Comparison of ENCODE assay signal across 8 mouse cellular contexts in the genomic region with DNA sequence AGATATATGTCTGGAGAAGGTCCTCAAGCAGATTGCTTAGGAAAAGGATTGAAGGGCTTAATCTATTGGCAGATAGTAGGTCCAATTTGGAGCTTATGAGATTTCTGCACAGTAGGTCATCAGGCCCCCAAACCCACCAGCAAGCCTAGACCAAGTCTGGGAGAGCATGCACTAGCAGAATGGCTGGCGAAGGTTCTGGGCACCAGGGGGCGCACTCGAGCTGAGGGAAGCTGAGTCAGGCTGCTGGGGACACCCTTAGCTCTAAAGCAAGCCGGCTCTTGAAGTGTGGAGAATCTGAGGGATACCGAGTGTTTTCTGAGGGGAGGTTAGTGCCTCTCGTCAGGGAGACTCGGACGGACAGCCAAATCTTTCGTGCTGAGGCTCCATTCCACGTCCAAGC. TPM values are rescaled to one million over a fixed set of nuclear protein-coding genes. Genes with fewer than 3 reads are reported as not detected.
DNase-seq lines count a peak whose midpoint lies in the region; ATAC-seq lines count a peak whose summit lies in the region.

No protein-coding gene starts in this region.

- peak; percentile 69 for ATAC-seq in megakaryocyte progenitor cell, adult 5-6 weeks (replicated peaks; ENCODE audit: poor library complexity)

- intact Hi-C loops in left cerebral cortex, postnatal 10 days (cut with DNase I): loop anchor here (1.0 kb wide), 1 partner anchor 42 kb away; no protein-coding TSS in a partner anchor

- DNase-seq in adipocyte (ENCODE audit: low spot score): peak; percentile 92
- peak; percentile 97 for DNase-seq in embryo, embryonic 10 days (ENCODE audit: low spot score)
- DNase-seq in gastrocnemius, postnatal 10 days: peak; percentile 100
- peak; percentile 95 for DNase-seq in induced T-regulatory cell, adult 2 months (ENCODE audit: low read depth)
- DNase-seq in left cerebral cortex, postnatal 10 days (ENCODE audit: extremely low spot score in 1 of 2, low spot score in 2 of 2): peak; percentile 92 to 96
- DNase-seq in right cerebral cortex, postnatal 10 days (ENCODE audit: low spot score in 2 of 2): peak; percentile 93 to 97
- peak; percentile 99 for DNase-seq in urinary bladder, postnatal 14 days (ENCODE audit: low spot score)

RNA-seq across cellular contexts. Expression of gene Slc43a2, which starts 1.2 kb away (rescaled TPM):
- total RNA-seq in gastrocnemius, postnatal 10 days (2021): 10 to 100 TPM; 24.2 to 27.3 TPM
- total RNA-seq in left cerebral cortex, postnatal 10 days (2021): 10 to 100 TPM; 48.4 to 51.2 TPM
- total RNA-seq in megakaryocyte progenitor cell, adult 5-6 weeks (2015): 8.6 and 12.2 TPM in 2 replicates
- 8.9 and 9.9 TPM in 2 replicates for total RNA-seq in megakaryocyte progenitor cell, adult 5-6 weeks (2017)

RNA-seq across cellular contexts. Expression of gene Scarf1, which starts 17.0 kb away (rescaled TPM):
- 10 to 100 TPM in 1 of 2 experiments, 1 to 10 TPM in 1; 7.9 to 10.0 TPM for total RNA-seq in gastrocnemius, postnatal 10 days (2021)
- 1 to 10 TPM; 2.9 to 4.0 TPM for total RNA-seq in left cerebral cortex, postnatal 10 days (2021)
- total RNA-seq in megakaryocyte progenitor cell, adult 5-6 weeks (2015): 1.7 and 3.0 TPM in 2 replicates
- total RNA-seq in megakaryocyte progenitor cell, adult 5-6 weeks (2017): 2.4 and 3.7 TPM in 2 replicates

RNA-seq across cellular contexts. Expression of gene Rilp, which starts 20.4 kb away (rescaled TPM):
- 10 to 100 TPM; 25.5 to 32.6 TPM for total RNA-seq in gastrocnemius, postnatal 10 days (2021)
- total RNA-seq in left cerebral cortex, postnatal 10 days (2021): 1 to 10 TPM; 3.1 to 3.3 TPM
- 0.64 TPM in 1 of 2 replicates, not detected in the other for total RNA-seq in megakaryocyte progenitor cell, adult 5-6 weeks (2015)
- 0.24 TPM in 1 of 2 replicates, not detected in the other for total RNA-seq in megakaryocyte progenitor cell, adult 5-6 weeks (2017)

RNA-seq across cellular contexts. Expression of gene Prpf8, which starts 43.7 kb away (rescaled TPM):
- total RNA-seq in gastrocnemius, postnatal 10 days (2021): 10 to 100 TPM; 77.6 to 83.7 TPM
- 100 to 1,000 TPM; 117 to 121 TPM for total RNA-seq in left cerebral cortex, postnatal 10 days (2021)
- total RNA-seq in megakaryocyte progenitor cell, adult 5-6 weeks (2015): 147 and 148 TPM in 2 replicates
- total RNA-seq in megakaryocyte progenitor cell, adult 5-6 weeks (2017): 93.5 and 107 TPM in 2 replicates

RNA-seq across cellular contexts. Expression of gene Pitpna, which starts 57.6 kb away (rescaled TPM):
- 100 to 1,000 TPM; 148 to 160 TPM for total RNA-seq in gastrocnemius, postnatal 10 days (2021)
- 100 to 1,000 TPM; 312 to 326 TPM for total RNA-seq in left cerebral cortex, postnatal 10 days (2021)
- total RNA-seq in megakaryocyte progenitor cell, adult 5-6 weeks (2015): 166 and 176 TPM in 2 replicates
- 70.3 and 82.4 TPM in 2 replicates for total RNA-seq in megakaryocyte progenitor cell, adult 5-6 weeks (2017)

Comparison
In these comparisons a context has a peak if more than half of its experiments do, and no peak if none do; other contexts are left out.
1. Peak in every context shown above with its lines: DNase-seq and ATAC-seq.
2. RNA of gene Rilp, which starts 20.4 kb away (total RNA-seq): 25.5 to 32.6 TPM in gastrocnemius, postnatal 10 days; 3.1 to 3.3 TPM in left cerebral cortex, postnatal 10 days and 0.24 to 0.64 TPM in megakaryocyte progenitor cell, adult 5-6 weeks; every median in the first group is over 4 times any median in the second.